8 mouse cellular contexts compared by ENCODE assay signal in genomic region chr10:21055254-21055885, GRCm38 (mm10).
A peak's percentile ranks its signal among the peaks of the same experiment; 100 is the strongest.
DNase-seq lines count a peak whose midpoint lies in the region; ATAC-seq lines count a peak whose summit lies in the region.

No protein-coding gene starts in this region.

- 0 out of 2 replicates have a peak, but pooled peaks have one; percentile 39 for ATAC-seq in hindbrain, embryonic 13.5 days (ENCODE audit: low FRiP score)
- ATAC-seq in midbrain, embryonic 14.5 days (ENCODE audit: low FRiP score, low TSS enrichment): no peak
- no peak for ATAC-seq in frontal cortex, adult (ENCODE audit: low TSS enrichment)

- intact Hi-C loops in left cerebral cortex, postnatal 4 days (cut with DNase I): no loop called here

- WGBS in hindbrain, embryonic 13.5 days: 14% methylated on average over 17 of the region's 17 CpGs
- WGBS in midbrain, embryonic 14.5 days: 13% methylated on average over 17 of the region's 17 CpGs

- H3K36me3 ChIP-seq in hindbrain, embryonic 13.5 days: peaks cover 17% of the 10 kb centered on the region
- peaks cover 7% of the 10 kb centered on the region; the same call in 1 of the 2 replicates for H3K36me3 ChIP-seq in midbrain, embryonic 14.5 days (ENCODE audit: control insufficient read depth, insufficient read depth, low read length)

- H3K4me2 ChIP-seq in hindbrain, embryonic 13.5 days: peak overlapping the region; percentile 28
- H3K4me2 ChIP-seq in midbrain, embryonic 14.5 days (ENCODE audit: low read length): peak overlapping the region; percentile 27

- H3K4me1 ChIP-seq in hindbrain, embryonic 13.5 days (replicated peaks): peaks cover 10% of the 10 kb centered on the region
- peaks cover 13% of the 10 kb centered on the region for H3K4me1 ChIP-seq in midbrain, embryonic 14.5 days (ENCODE audit: control insufficient read depth, insufficient read depth, low read length)

- 0 out of 2 replicates have a peak overlapping the region, but pooled peaks have one; percentile 10 for H3K9ac ChIP-seq in hindbrain, embryonic 13.5 days
- H3K9ac ChIP-seq in midbrain, embryonic 14.5 days (replicated peaks; ENCODE audit: low read length): no peak overlapping the region

- DNase-seq in left cerebral cortex, postnatal 4 days: peak; percentile 16
- no peak for DNase-seq in left cerebral cortex, adult 8-10 months (ENCODE audit: low spot score in 2 of 2)
- DNase-seq in embryo, embryonic 9.5 days (ENCODE audit: extremely low spot score): peak; percentile 40
- peak; percentile 18 for DNase-seq in midbrain, embryonic 14.5 days
- no peak for DNase-seq in natural killer cell, adult 2 months (ENCODE audit: low spot score in 2 of 2)
- no peak for DNase-seq in layer of hippocampus, postnatal 10 days (ENCODE audit: low spot score in 2 of 2)

- no peaks in the 10 kb centered on the region for H3K9me3 ChIP-seq in hindbrain, embryonic 13.5 days
- no peaks in the 10 kb centered on the region for H3K9me3 ChIP-seq in midbrain, embryonic 14.5 days (ENCODE audit: control insufficient read depth, low read length)

- 0 out of 2 replicates have a peak, but pooled peaks cover 9% of the 10 kb centered on the region for H3K27me3 ChIP-seq in hindbrain, embryonic 13.5 days
- H3K27me3 ChIP-seq in midbrain, embryonic 14.5 days (ENCODE audit: control insufficient read depth, insufficient read depth, low read length): no peaks in the 10 kb centered on the region

- H3K4me3 ChIP-seq in hindbrain, embryonic 13.5 days: 0 out of 2 replicates have a peak overlapping the region, but pooled peaks have one; percentile 4
- no peak overlapping the region for H3K4me3 ChIP-seq in midbrain, embryonic 14.5 days (replicated peaks; ENCODE audit: low read depth, low read length)

- H3K27ac ChIP-seq in hindbrain, embryonic 13.5 days: no peak overlapping the region
- H3K27ac ChIP-seq in midbrain, embryonic 14.5 days (replicated peaks; ENCODE audit: low read depth, low read length): no peak overlapping the region

Comparison
In these comparisons a context has a peak if more than half of its experiments do, and no peak if none do; other contexts are left out.
1. DNase-seq: peak in left cerebral cortex, postnatal 4 days (single experiment), embryo, embryonic 9.5 days (single experiment) and midbrain, embryonic 14.5 days (single experiment); none in left cerebral cortex, adult 8-10 months (0 of 2), natural killer cell, adult 2 months (0 of 2) and layer of hippocampus, postnatal 10 days (0 of 2).